Mouse (Mus musculus) ovary, postnatal 36 days (tissue): ENCODE results near the gene Polr3e.
A peak's percentile ranks its signal among the peaks of the same experiment; 100 is the strongest.
"Not testable (repeated sequence)": the region's sequence is repeated elsewhere in the genome, so short reads cannot be mapped to it uniquely, and the experiment has no call there.

Experiments used
- DNase-seq: peaks from one replicate; pipeline ENCODE4 v3.0.0; 2022; ENCODE audit warnings: low spot score, mixed read lengths

Polr3e gene

DNA sequence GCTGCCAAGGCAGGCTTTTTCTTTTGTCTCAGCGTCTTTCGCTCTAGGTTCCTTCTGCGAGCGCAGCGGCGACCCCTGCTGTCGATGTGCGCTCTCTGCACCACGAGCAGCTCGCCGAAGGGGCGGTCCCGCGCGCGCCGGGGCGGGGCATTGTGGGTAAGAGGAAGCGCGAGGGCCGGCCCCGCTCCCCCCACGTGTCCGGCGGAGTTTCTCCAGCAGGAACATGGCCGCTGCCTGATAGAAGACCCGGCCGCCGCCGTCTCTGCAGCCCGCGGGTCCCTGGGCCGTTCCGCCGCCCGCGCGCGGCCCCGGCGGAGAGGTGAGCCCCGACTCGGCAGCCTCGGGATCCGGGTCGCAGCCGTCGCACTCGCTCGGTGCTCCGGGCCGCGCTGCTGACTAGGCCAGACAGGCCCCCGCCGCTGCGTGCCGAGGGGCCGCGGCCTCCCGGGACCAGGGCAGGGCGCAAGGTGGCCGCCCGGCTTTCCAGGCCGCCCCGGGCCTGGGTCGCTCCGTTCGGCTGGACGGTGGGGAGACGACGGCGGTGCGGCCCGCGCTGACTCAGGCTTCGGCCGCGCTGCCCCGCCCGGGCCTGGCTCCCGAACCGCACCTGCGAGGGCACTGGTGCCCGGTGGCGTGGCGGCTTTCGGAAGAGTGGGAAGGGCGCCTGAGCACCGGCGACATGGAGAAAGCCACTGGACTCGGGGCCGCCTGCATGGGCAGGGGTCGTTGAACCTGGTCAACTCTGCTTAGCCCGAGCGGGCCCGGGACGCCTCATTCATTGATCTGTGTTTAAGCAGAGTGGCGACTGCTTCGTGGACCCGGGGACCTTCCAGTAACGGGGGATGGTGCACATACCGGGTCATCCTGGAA lies at the start of gene Polr3e:
Polr3e (plus strand) TSS at position 153 of the 870 bp plus-strand sequence.
- DNase-seq = peak; percentile 100

- no peak for DNase-seq
These were observed 47.7 kb upstream of the Polr3e start for GRCm38 (mm10) chr7:120869883-120870282.

- DNase-seq = no peak
These were observed 47.0 kb upstream of the Polr3e start for GRCm38 (mm10) chr7:120870431-120871008.

DNA sequence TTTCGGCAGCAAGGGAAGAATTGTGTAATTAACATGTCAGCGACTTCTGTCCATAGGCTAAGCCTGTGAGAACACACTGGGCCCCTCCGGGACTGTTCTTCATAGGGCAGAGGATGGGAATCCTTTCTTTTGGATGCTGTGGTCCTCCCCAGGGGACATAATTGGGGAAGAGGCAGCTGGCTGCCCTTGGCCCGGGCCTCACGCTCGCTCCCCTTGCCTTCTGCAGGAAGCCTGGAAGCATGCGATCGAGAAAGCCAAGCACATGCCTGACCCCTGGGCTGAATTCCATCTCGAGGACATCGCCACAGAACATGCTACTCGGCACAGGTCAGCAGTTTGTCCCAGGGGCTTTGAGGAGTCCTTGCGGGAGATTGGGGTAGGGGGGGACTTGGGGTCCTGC lies 44.5 kb upstream of the Polr3e start:
- no peak for DNase-seq

GRCm38 (mm10) chr7:120874021-120874420 lies 43.5 kb upstream of the Polr3e start:
- DNase-seq = no peak

GRCm38 (mm10) chr7:120874764-120875539 lies 42.6 kb upstream of the Polr3e start:
- DNase-seq = no peak

- DNase-seq = no peak
These were observed 41.8 kb upstream of the Polr3e start for GRCm38 (mm10) chr7:120875540-120876388.

GRCm38 (mm10) chr7:120878271-120878670 lies 39.3 kb upstream of the Polr3e start:
- no peak for DNase-seq

GRCm38 (mm10) chr7:120879972-120880371 lies 37.6 kb upstream of the Polr3e start:
- no peak for DNase-seq

DNA sequence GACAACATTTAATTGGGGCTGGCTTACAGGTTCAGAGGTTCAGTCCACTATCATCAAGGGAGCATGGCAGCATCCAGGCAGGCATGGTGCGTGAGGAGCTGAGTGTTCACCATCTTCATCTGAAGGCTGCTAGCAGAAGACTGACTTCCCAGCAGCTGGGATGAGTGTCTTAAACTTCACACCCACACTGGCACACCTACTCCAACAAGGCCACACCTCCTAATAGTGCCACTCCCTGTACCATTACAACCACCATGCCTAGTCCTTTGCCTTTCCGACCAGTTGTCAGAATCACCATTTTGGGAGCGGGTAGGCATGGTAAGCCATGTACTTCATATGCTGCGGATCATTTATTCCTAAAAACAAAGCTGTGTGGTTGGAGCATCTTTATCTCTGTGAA lies 36.8 kb upstream of the Polr3e start:
- no peak for DNase-seq

DNA sequence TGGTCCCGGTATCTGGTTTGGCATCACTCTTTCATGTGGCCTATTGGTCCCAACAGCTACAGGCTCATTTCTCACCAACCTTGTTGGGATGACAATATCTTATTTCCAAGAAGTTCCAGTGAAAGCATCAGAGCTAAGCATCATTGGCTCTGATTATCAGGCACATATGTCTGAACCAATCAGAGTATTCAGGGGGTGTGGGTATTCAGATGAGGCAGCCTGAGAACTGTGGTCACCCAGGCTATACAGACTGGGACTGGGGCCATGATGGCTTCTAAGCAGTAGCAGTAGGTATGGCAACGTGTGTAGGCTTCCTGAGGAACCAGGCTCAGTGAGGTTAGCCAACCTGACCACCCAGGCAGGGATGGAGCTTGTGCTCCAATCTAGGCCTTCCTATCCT lies 36.1 kb upstream of the Polr3e start:
- no peak for DNase-seq

DNA sequence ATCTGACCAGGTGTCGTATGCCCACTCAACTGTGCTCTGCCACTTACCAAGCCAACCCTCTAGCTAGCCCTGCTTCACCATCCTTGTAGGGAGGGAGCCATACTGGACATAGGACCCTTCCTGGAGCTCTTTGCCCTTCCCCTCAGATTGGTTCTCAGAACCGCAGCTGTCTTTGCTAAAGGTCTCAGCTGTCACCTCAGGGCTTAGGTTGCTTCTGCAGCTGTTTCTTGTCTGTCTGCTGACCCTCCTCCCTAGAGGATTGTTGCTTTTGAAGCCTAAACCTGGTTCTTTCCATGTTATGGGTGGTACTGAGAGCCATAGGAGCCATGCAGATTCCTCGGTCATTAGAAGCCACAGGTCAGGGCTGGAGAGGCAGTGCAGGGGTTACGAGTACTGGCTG lies 34.9 kb upstream of the Polr3e start:
- DNase-seq = no peak

DNA sequence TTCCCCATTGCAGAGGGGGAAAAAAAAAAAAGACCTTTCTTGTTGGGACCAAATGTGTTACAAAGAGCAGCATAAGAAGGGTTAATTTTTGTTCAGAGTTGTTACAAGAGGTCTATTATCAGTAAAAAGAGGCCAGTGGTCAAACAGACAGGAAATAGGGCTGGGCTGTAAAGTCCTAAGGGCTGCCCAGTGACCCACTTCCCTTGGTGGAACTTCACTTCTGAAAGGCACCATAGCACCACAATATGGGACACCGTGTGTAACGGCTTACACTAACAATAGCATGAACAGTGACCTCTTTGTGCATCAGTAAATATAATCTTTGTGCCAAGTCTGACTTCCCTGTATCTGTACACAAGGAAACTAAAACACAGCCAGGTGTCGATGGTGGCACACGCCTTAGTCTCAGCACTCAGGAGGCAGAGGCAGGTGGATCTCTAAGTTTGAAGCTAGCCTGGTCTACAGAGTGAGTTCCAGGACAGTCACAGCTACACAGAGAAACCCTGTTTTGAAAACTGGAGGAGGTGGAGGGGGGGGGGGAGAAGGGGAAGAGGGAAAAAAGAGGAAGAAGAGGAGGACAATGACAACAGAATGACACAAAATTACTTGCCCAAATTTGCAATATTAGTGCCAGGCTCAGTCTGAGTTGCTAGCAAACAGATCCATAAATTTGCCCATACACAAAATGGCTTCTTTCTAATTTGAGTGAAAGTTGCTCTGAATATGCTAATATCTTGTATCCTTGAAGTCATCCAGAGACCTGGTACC lies 33.8 kb upstream of the Polr3e start:
- DNase-seq = no peak

- no peak for DNase-seq
These were observed 32.8 kb upstream of the Polr3e start for GRCm38 (mm10) chr7:120884746-120885145.

- DNase-seq = no peak
These were observed 24.4 kb upstream of the Polr3e start for GRCm38 (mm10) chr7:120893123-120893522.

- no peak for DNase-seq
These were observed 20.5 kb upstream of the Polr3e start for GRCm38 (mm10) chr7:120897054-120897453.

GRCm38 (mm10) chr7:120897711-120898335 lies 19.7 kb upstream of the Polr3e start:
- no peak for DNase-seq

- no peak for DNase-seq
These were observed 17.4 kb upstream of the Polr3e start for GRCm38 (mm10) chr7:120900191-120900590.

- DNase-seq = no peak
These were observed 15.8 kb upstream of the Polr3e start for GRCm38 (mm10) chr7:120901701-120902100.

- no peak for DNase-seq
These were observed 14.6 kb upstream of the Polr3e start for GRCm38 (mm10) chr7:120902931-120903330.

GRCm38 (mm10) chr7:120910172-120910571 lies 7.4 kb upstream of the Polr3e start:
- not testable (repeated sequence) for DNase-seq
